Mouse (Mus musculus): ENCODE measurements around the gene Col6a6. TPM values are rescaled to one million over a fixed set of nuclear protein-coding genes. Genes with fewer than 3 reads are reported as not detected.

Gene Col6a6
- polyA plus RNA-seq, 1 experiment from 2014 or later, result 0.04 TPM

DNA sequence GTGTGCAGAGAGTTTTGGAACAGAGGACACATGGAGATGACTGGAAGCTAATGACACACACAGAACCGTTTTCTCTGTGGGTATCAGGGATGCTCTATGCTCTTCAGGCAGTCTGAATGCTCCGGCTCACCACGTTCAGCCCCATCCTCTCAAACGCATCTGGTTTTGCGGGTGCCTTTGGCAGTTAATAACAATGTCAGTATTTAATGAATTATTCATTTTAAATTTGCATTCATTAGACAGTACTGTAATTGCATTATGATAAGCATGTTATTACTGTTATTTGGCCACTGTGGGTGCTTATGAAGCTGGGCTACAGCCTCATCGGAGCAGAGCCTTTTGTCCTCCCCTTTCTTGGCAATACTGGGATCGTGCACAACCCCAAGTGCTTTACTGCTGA is 146.6 kb downstream of the Col6a6 start:
- Histone ChIP-seq H3K9me3 (ENCODE audit: control insufficient read depth, low read length) (no peaks in the 10 kb centered on the region), H3K4me2 (ENCODE audit: low read length) (no peak overlapping the region), H3K9ac (replicated peaks; ENCODE audit: low read depth, low read length) (0 out of 2 replicates have a peak overlapping the region, but pooled peaks have one; percentile 23), H3K4me3 (replicated peaks; ENCODE audit: low read length) (no peak overlapping the region), H3K27ac (ENCODE audit: low read length) (peak overlapping the region; percentile 77), H3K36me3 (ENCODE audit: control insufficient read depth, insufficient read depth) (peaks cover 20% of the 10 kb centered on the region; the same call in 1 of the 2 replicates), H3K4me1 (replicated peaks; ENCODE audit: control insufficient read depth, insufficient read depth, low read length) (peaks cover 11% of the 10 kb centered on the region), H3K27me3 (replicated peaks; ENCODE audit: control insufficient read depth, insufficient read depth, low read length) (no peaks in the 10 kb centered on the region)
- ATAC-seq, result peak; percentile 94
- WGBS, result 34% methylated on average over 7 of the region's 7 CpGs

GRCm38 (mm10) chr9:105675941-105676340 is 152.0 kb downstream of the Col6a6 start:
- 94% methylated on average over 11 of the region's 11 CpGs for WGBS
- no peak for ATAC-seq
- Histone ChIP-seq H3K9me3 (ENCODE audit: control insufficient read depth, low read length) (no peaks in the 10 kb centered on the region), H3K9ac (replicated peaks; ENCODE audit: low read depth, low read length) (no peak overlapping the region), H3K4me2 (ENCODE audit: low read length) (no peak overlapping the region), H3K4me1 (replicated peaks; ENCODE audit: control insufficient read depth, insufficient read depth, low read length) (peaks cover 1% of the 10 kb centered on the region), H3K4me3 (replicated peaks; ENCODE audit: low read length) (no peak overlapping the region), H3K27ac (ENCODE audit: low read length) (no peak overlapping the region), H3K27me3 (replicated peaks; ENCODE audit: control insufficient read depth, insufficient read depth, low read length) (no peaks in the 10 kb centered on the region), H3K36me3 (ENCODE audit: control insufficient read depth, insufficient read depth) (peaks cover 9% of the 10 kb centered on the region)

DNA sequence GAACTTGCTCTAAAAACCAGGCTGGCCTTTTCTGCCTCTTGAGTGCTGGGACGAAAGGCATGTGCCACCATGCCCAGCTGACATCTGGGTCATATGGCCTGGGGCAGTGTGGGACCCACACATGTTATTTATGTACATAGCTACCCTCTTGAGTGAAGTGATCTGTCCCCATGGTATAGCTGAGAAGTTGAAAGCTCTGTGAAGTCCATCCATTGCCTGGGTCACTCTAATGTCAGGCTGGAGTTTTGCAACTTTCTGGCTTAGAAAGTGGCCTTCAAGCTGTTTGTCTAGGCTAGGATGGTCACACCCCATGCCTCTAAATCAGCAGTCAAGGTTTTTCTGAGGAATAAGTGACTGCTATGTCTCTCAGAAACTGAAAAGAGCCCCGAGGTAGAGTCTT is 155.9 kb downstream of the Col6a6 start:
- no peak overlapping the region for H3K9ac ChIP-seq (replicated peaks; ENCODE audit: low read depth, low read length)
- H3K4me3 ChIP-seq (replicated peaks; ENCODE audit: low read length), result no peak overlapping the region
- ATAC-seq, result no peak
- no peak overlapping the region for H3K4me2 ChIP-seq (ENCODE audit: low read length)
- no peaks in the 10 kb centered on the region for H3K9me3 ChIP-seq (ENCODE audit: control insufficient read depth, low read length)
- WGBS, result 86% methylated on average over 2 of the region's 2 CpGs
- H3K4me1 ChIP-seq (replicated peaks; ENCODE audit: control insufficient read depth, insufficient read depth, low read length), result no peaks in the 10 kb centered on the region
- H3K27ac ChIP-seq (ENCODE audit: low read length), result no peak overlapping the region
- peaks cover 7% of the 10 kb centered on the region for H3K36me3 ChIP-seq (ENCODE audit: control insufficient read depth, insufficient read depth)
- H3K27me3 ChIP-seq (replicated peaks; ENCODE audit: control insufficient read depth, insufficient read depth, low read length), result no peaks in the 10 kb centered on the region

GRCm38 (mm10) chr9:105670916-105671315 is 157.0 kb downstream of the Col6a6 start:
- Histone ChIP-seq H3K4me2 (ENCODE audit: low read length) (no peak overlapping the region), H3K27ac (ENCODE audit: low read length) (no peak overlapping the region), H3K9ac (replicated peaks; ENCODE audit: low read depth, low read length) (no peak overlapping the region), H3K4me1 (replicated peaks; ENCODE audit: control insufficient read depth, insufficient read depth, low read length) (no peaks in the 10 kb centered on the region), H3K4me3 (replicated peaks; ENCODE audit: low read length) (no peak overlapping the region), H3K27me3 (replicated peaks; ENCODE audit: control insufficient read depth, insufficient read depth, low read length) (no peaks in the 10 kb centered on the region), H3K9me3 (ENCODE audit: control insufficient read depth, low read length) (no peaks in the 10 kb centered on the region), H3K36me3 (ENCODE audit: control insufficient read depth, insufficient read depth) (peaks cover 7% of the 10 kb centered on the region)
- ATAC-seq, result no peak
- WGBS, result 96% methylated on average over 4 of the region's 4 CpGs

DNA sequence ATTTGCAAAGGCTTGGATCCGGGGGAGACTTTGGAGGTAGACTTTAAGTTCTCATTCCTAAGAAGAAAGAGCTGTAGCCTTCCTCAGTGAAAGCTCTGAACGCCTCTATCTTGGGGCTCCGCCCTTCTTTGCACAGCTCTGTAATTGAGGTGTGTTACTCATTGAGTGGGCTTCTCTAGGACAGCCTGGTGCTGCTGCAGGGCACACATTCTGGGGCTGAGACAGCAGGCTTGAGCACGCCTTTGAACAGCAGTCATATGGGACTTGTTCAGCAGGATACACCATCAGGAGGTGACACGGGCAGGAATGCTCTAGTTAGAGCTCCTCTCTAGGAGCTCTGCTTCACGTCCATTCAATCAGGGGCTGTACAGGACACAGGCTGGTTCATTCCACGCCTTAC is 162.7 kb downstream of the Col6a6 start:
- peaks cover 16% of the 10 kb centered on the region for H3K36me3 ChIP-seq (ENCODE audit: control insufficient read depth, insufficient read depth)
- no peaks in the 10 kb centered on the region for H3K27me3 ChIP-seq (replicated peaks; ENCODE audit: control insufficient read depth, insufficient read depth, low read length)
- H3K27ac ChIP-seq (ENCODE audit: low read length), result no peak overlapping the region
- H3K4me3 ChIP-seq (replicated peaks; ENCODE audit: low read length), result no peak overlapping the region
- no peak overlapping the region for H3K9ac ChIP-seq (replicated peaks; ENCODE audit: low read depth, low read length)
- no peak overlapping the region for H3K4me2 ChIP-seq (ENCODE audit: low read length)
- H3K4me1 ChIP-seq (replicated peaks; ENCODE audit: control insufficient read depth, insufficient read depth, low read length), result no peaks in the 10 kb centered on the region
- H3K9me3 ChIP-seq (ENCODE audit: control insufficient read depth, low read length), result no peaks in the 10 kb centered on the region
- WGBS, result 94% methylated on average over 7 of the region's 7 CpGs
- no peak for ATAC-seq

GRCm38 (mm10) chr9:105659877-105660276 is 168.1 kb downstream of the Col6a6 start:
- Histone ChIP-seq H3K4me1 (replicated peaks; ENCODE audit: control insufficient read depth, insufficient read depth, low read length) (no peaks in the 10 kb centered on the region), H3K9ac (replicated peaks; ENCODE audit: low read depth, low read length) (no peak overlapping the region), H3K27ac (ENCODE audit: low read length) (0 out of 2 replicates have a peak overlapping the region, but pooled peaks have one; percentile 30), H3K27me3 (replicated peaks; ENCODE audit: control insufficient read depth, insufficient read depth, low read length) (no peaks in the 10 kb centered on the region), H3K9me3 (ENCODE audit: control insufficient read depth, low read length) (no peaks in the 10 kb centered on the region), H3K36me3 (ENCODE audit: control insufficient read depth, insufficient read depth) (peaks cover 13% of the 10 kb centered on the region), H3K4me2 (ENCODE audit: low read length) (no peak overlapping the region), H3K4me3 (replicated peaks; ENCODE audit: low read length) (no peak overlapping the region)
- peak; percentile 80 for ATAC-seq
- 77% methylated on average over 6 of the region's 6 CpGs for WGBS

DNA sequence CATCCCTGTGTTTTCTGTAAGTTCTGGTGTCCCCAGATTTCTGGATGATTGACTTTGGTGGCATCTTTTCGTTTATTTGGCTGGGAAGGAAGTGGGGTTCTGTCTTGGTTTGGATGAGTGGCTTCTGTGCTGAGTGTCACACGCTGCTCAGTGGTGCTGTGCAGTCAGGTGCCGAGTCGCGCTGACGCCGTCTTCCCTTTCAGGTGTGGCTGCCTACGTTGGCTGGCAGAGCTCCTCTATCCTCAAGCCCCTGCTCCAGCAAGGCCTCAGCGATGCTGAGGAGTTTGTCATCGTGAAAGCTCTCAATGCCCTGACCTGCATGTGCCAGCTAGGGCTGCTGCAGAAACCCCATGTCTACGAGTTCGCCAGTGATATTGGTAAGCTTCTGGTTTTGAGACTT is 169.7 kb downstream of the Col6a6 start:
- Histone ChIP-seq H3K9ac (replicated peaks; ENCODE audit: low read depth, low read length) (no peak overlapping the region), H3K36me3 (ENCODE audit: control insufficient read depth, insufficient read depth) (peaks cover 16% of the 10 kb centered on the region), H3K9me3 (ENCODE audit: control insufficient read depth, low read length) (no peaks in the 10 kb centered on the region), H3K4me3 (replicated peaks; ENCODE audit: low read length) (no peak overlapping the region), H3K27me3 (replicated peaks; ENCODE audit: control insufficient read depth, insufficient read depth, low read length) (no peaks in the 10 kb centered on the region), H3K4me2 (ENCODE audit: low read length) (no peak overlapping the region), H3K4me1 (replicated peaks; ENCODE audit: control insufficient read depth, insufficient read depth, low read length) (no peaks in the 10 kb centered on the region), H3K27ac (ENCODE audit: low read length) (no peak overlapping the region)
- ATAC-seq, result no peak
- 96% methylated on average over 12 of the region's 12 CpGs for WGBS

DNA sequence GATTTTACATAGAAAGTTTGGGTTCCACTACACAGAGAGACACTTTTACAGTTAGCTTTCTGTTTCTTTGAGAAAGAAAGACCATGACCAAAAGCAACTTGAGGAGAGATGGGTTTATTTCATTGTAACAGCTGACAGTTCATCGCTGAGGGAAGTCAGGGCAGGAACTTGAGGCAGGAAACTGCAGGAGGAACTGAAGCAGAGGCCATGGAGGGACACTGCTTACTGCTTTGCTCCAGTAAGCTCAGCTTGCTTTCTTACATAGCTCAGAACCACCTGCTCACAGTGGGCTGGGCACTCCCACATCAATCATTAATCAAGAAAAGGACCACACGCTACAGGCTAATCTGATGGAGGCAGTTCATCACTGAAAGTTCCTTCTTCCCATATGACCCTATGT is 171.8 kb downstream of the Col6a6 start:
- no peaks in the 10 kb centered on the region for H3K4me1 ChIP-seq (replicated peaks; ENCODE audit: control insufficient read depth, insufficient read depth, low read length)
- 80% methylated on average over 2 of the region's 2 CpGs for WGBS
- ATAC-seq, result no peak
- H3K36me3 ChIP-seq (ENCODE audit: control insufficient read depth, insufficient read depth), result peaks cover 12% of the 10 kb centered on the region
- H3K27ac ChIP-seq (ENCODE audit: low read length), result no peak overlapping the region
- H3K27me3 ChIP-seq (replicated peaks; ENCODE audit: control insufficient read depth, insufficient read depth, low read length), result no peaks in the 10 kb centered on the region
- no peaks in the 10 kb centered on the region for H3K9me3 ChIP-seq (ENCODE audit: control insufficient read depth, low read length)
- no peak overlapping the region for H3K4me2 ChIP-seq (ENCODE audit: low read length)
- H3K9ac ChIP-seq (replicated peaks; ENCODE audit: low read depth, low read length), result no peak overlapping the region
- H3K4me3 ChIP-seq (replicated peaks; ENCODE audit: low read length), result no peak overlapping the region

DNA sequence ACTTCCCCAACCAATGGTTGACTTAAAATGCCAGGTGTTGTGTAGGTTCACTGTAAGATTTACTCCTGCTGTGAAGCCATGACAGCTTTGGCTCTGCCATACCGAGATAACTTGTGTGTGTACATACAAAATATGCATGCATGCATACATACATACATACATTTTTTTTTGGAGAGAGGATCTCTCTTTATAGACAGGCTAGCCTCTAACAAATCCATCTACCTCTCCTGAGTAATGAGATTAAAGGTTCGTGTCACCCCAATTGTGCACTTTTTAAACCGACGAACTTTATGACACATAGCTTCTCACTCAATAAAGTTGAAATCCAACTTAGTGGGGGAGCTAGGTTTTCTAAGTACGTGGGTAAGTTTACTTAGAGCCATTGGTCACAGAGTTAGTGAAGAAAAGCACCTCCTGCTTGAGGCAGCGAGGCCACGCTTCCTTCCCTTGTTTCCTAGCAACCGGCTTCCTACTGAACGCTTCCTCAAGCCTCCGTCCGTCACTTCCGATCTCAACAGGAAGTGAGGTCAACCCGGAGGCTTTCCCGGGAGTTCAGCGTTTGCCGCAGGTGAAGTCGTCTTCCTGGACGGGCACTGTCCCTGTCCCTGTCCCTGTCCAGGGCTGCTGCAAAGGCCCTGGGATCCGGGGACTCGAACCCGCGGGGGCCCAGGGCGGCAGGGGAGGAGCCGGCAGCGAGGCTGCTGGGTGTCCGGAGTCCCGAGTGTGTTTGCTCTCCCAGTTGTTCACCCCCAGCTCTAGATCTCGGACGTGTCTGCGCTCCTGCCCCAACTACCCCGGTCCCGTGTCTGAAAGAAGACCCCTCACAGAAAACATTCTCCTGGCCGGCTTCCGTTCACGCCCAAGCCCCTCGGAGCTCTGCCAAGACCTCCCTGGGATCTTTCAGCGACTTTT is 185.2 kb downstream of the Col6a6 start, which contains the start of gene Pik3r4:
Gene Pik3r4 (plus strand): TSS at position 519 of the 912 bp plus-strand sequence.
- Histone ChIP-seq H3K4me1 (replicated peaks; ENCODE audit: control insufficient read depth, insufficient read depth, low read length) (peaks cover 12% of the 10 kb centered on the region), H3K4me3 (replicated peaks; ENCODE audit: low read length) (peak within 1 kb of the TSS; percentile 99), H3K9ac (replicated peaks; ENCODE audit: low read depth, low read length) (peak within 1 kb of the TSS; percentile 91), H3K27ac (ENCODE audit: low read length) (no peak within 1 kb of the TSS; the same call in none of the 2 replicates), H3K27me3 (replicated peaks; ENCODE audit: control insufficient read depth, insufficient read depth, low read length) (no peaks in the 10 kb centered on the region), H3K9me3 (ENCODE audit: control insufficient read depth, low read length) (no peaks in the 10 kb centered on the region), H3K4me2 (ENCODE audit: low read length) (peak within 1 kb of the TSS; percentile 92), H3K36me3 (ENCODE audit: control insufficient read depth, insufficient read depth) (peaks cover 2% of the 10 kb centered on the region; the same call in 1 of the 2 replicates)
- peak; percentile 98 for ATAC-seq
- WGBS, result 5% methylated on average over 37 of the region's 37 CpGs

Data from forebrain, embryonic 16.5 days (tissue).